Mouse (Mus musculus): ENCODE data around the gene Slc38a4. TPM values are rescaled to one million over a fixed set of nuclear protein-coding genes. Genes with fewer than 3 reads are reported as not detected.
A peak's percentile ranks its signal among the peaks of the same experiment; 100 is the strongest.

The Slc38a4 gene
- polyA plus RNA-seq, 1 experiment from 2014 or later, result 32.8 TPM

- WGBS, result 84% methylated on average over 3 of the region's 3 CpGs
- Histone ChIP-seq H3K27me3 (replicated peaks; ENCODE audit: control insufficient read depth, insufficient read depth, low read length) (no peaks in the 10 kb centered on the region), H3K4me2 (ENCODE audit: low read depth, low read length) (no peak overlapping the region), H3K4me3 (ENCODE audit: low read length) (no peak overlapping the region), H3K4me1 (ENCODE audit: control insufficient read depth, insufficient read depth, low read length) (no peaks in the 10 kb centered on the region; the same call in 1 of the 2 replicates), H3K9me3 (ENCODE audit: control insufficient read depth, low read length) (no peaks in the 10 kb centered on the region), H3K9ac (ENCODE audit: low read depth, low read length) (no peak overlapping the region), H3K36me3 (ENCODE audit: control insufficient read depth, insufficient read depth, low read length) (no peaks in the 10 kb centered on the region), H3K27ac (ENCODE audit: low read length) (no peak overlapping the region)
- ATAC-seq, result no peak
These were observed 46.5 kb downstream of the Slc38a4 start for GRCm38 (mm10) chr15:97009271-97009670.

GRCm38 (mm10) chr15:97005631-97006234, 50.0 kb downstream of the Slc38a4 start:
- Histone ChIP-seq H3K4me3 (ENCODE audit: low read length) (no peak overlapping the region), H3K9ac (ENCODE audit: low read depth, low read length) (no peak overlapping the region)

GRCm38 (mm10) chr15:97004525-97004867, 51.3 kb downstream of the Slc38a4 start:
- ATAC-seq, result no peak
- 70% methylated on average over 7 of the region's 7 CpGs for WGBS
- peaks cover 15% of the 10 kb centered on the region for H3K4me1 ChIP-seq (ENCODE audit: control insufficient read depth, insufficient read depth, low read length)
- no peak overlapping the region for H3K4me2 ChIP-seq (ENCODE audit: low read depth, low read length)
- H3K4me3 ChIP-seq (ENCODE audit: low read length), result no peak overlapping the region
- H3K36me3 ChIP-seq (ENCODE audit: control insufficient read depth, insufficient read depth, low read length), result no peaks in the 10 kb centered on the region
- H3K27me3 ChIP-seq (replicated peaks; ENCODE audit: control insufficient read depth, insufficient read depth, low read length), result no peaks in the 10 kb centered on the region
- H3K9me3 ChIP-seq (ENCODE audit: control insufficient read depth, low read length), result no peaks in the 10 kb centered on the region
- H3K27ac ChIP-seq (ENCODE audit: low read length), result peak overlapping the region; percentile 9; the same call in 1 of the 2 replicates
- H3K9ac ChIP-seq (ENCODE audit: low read depth, low read length), result no peak overlapping the region

More at GRCm38 (mm10) chr15:97005631-97006234, 50.0 kb downstream of the Slc38a4 start:
- Histone ChIP-seq H3K27me3 (replicated peaks; ENCODE audit: control insufficient read depth, insufficient read depth, low read length) (no peaks in the 10 kb centered on the region), H3K9me3 (ENCODE audit: control insufficient read depth, low read length) (no peaks in the 10 kb centered on the region), H3K36me3 (ENCODE audit: control insufficient read depth, insufficient read depth, low read length) (no peaks in the 10 kb centered on the region), H3K27ac (ENCODE audit: low read length) (no peak overlapping the region), H3K4me1 (ENCODE audit: control insufficient read depth, insufficient read depth, low read length) (peaks cover 9% of the 10 kb centered on the region), H3K4me2 (ENCODE audit: low read depth, low read length) (no peak overlapping the region)
- WGBS, result 85% methylated on average over 15 of the region's 15 CpGs
- ATAC-seq, result no peak

GRCm38 (mm10) chr15:97003851-97004524, 51.8 kb downstream of the Slc38a4 start:
- WGBS, result 45% methylated on average over 10 of the region's 10 CpGs

DNA sequence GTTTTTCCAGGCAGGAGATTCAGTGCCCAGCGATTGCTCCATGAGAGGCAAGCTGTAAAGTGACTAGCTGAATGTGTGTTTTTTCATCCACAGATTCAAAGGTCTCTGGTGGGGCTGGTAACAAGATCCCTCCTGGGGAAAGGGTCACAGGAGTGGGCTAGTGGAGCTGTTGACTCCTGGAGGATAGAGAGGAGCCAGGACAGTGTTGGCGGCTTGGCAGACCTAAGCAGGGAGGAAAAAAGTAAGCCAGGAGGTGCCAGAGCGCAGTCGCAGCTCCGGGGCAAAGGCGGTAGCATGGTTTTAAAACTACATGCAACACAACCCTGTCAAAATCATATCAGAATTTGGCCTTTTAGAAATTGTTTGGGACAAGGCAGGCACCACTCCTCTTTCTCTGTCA, 52.6 kb downstream of the Slc38a4 start:
- peaks cover 15% of the 10 kb centered on the region for H3K4me1 ChIP-seq (ENCODE audit: control insufficient read depth, insufficient read depth, low read length)
- H3K27ac ChIP-seq (ENCODE audit: low read length), result no peak overlapping the region
- 80% methylated on average over 6 of the region's 6 CpGs for WGBS
- H3K4me3 ChIP-seq (ENCODE audit: low read length), result peak overlapping the region; percentile 10; the same call in 1 of the 2 replicates
- no peaks in the 10 kb centered on the region for H3K27me3 ChIP-seq (replicated peaks; ENCODE audit: control insufficient read depth, insufficient read depth, low read length)
- no peaks in the 10 kb centered on the region for H3K36me3 ChIP-seq (ENCODE audit: control insufficient read depth, insufficient read depth, low read length)
- ATAC-seq, result no peak
- H3K9me3 ChIP-seq (ENCODE audit: control insufficient read depth, low read length), result no peaks in the 10 kb centered on the region
- H3K9ac ChIP-seq (ENCODE audit: low read depth, low read length), result no peak overlapping the region
- H3K4me2 ChIP-seq (ENCODE audit: low read depth, low read length), result no peak overlapping the region

More at GRCm38 (mm10) chr15:97003851-97004524, 51.8 kb downstream of the Slc38a4 start:
- Histone ChIP-seq H3K27me3 (replicated peaks; ENCODE audit: control insufficient read depth, insufficient read depth, low read length) (no peaks in the 10 kb centered on the region), H3K4me1 (ENCODE audit: control insufficient read depth, insufficient read depth, low read length) (peaks cover 15% of the 10 kb centered on the region), H3K27ac (ENCODE audit: low read length) (0 out of 2 replicates have a peak overlapping the region, but pooled peaks have one; percentile 9), H3K9me3 (ENCODE audit: control insufficient read depth, low read length) (no peaks in the 10 kb centered on the region), H3K9ac (ENCODE audit: low read depth, low read length) (no peak overlapping the region), H3K36me3 (ENCODE audit: control insufficient read depth, insufficient read depth, low read length) (no peaks in the 10 kb centered on the region), H3K4me2 (ENCODE audit: low read depth, low read length) (no peak overlapping the region), H3K4me3 (ENCODE audit: low read length) (no peak overlapping the region)
- peak; percentile 52; the same call in 1 of the 2 replicates for ATAC-seq

GRCm38 (mm10) chr15:97002752-97003151, 53.0 kb downstream of the Slc38a4 start:
- Histone ChIP-seq H3K27ac (ENCODE audit: low read length) (no peak overlapping the region), H3K9ac (ENCODE audit: low read depth, low read length) (no peak overlapping the region), H3K4me2 (ENCODE audit: low read depth, low read length) (no peak overlapping the region), H3K4me1 (ENCODE audit: control insufficient read depth, insufficient read depth, low read length) (peaks cover 15% of the 10 kb centered on the region), H3K9me3 (ENCODE audit: control insufficient read depth, low read length) (no peaks in the 10 kb centered on the region), H3K27me3 (replicated peaks; ENCODE audit: control insufficient read depth, insufficient read depth, low read length) (no peaks in the 10 kb centered on the region), H3K36me3 (ENCODE audit: control insufficient read depth, insufficient read depth, low read length) (no peaks in the 10 kb centered on the region), H3K4me3 (ENCODE audit: low read length) (peak overlapping the region; percentile 10; the same call in 1 of the 2 replicates)
- no peak for ATAC-seq
- 73% methylated on average over 12 of the region's 12 CpGs for WGBS

DNA sequence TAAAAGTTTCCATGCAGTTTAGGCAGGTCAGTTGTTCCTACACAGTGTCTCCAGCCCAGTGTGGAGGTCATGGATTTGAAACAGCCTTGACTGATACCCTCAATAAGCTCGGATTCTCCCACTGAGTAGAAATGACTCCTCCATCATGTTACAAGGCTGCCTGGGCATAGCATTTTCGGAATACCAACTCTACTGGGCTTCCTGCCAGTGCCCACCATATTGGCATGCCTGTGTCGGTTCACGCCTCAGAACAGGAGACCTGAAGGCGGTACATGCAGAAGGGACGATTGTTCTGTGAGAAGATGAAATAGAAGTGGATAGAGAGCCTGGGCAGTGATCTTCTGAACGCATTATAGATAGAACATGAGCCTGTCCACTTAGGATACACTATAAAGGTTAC, 53.9 kb downstream of the Slc38a4 start:
- Histone ChIP-seq H3K27ac (ENCODE audit: low read length) (no peak overlapping the region), H3K27me3 (replicated peaks; ENCODE audit: control insufficient read depth, insufficient read depth, low read length) (no peaks in the 10 kb centered on the region), H3K4me1 (ENCODE audit: control insufficient read depth, insufficient read depth, low read length) (peaks cover 15% of the 10 kb centered on the region), H3K4me3 (ENCODE audit: low read length) (no peak overlapping the region), H3K36me3 (ENCODE audit: control insufficient read depth, insufficient read depth, low read length) (no peaks in the 10 kb centered on the region), H3K9me3 (ENCODE audit: control insufficient read depth, low read length) (no peaks in the 10 kb centered on the region), H3K9ac (ENCODE audit: low read depth, low read length) (no peak overlapping the region), H3K4me2 (ENCODE audit: low read depth, low read length) (no peak overlapping the region)
- WGBS, result 85% methylated on average over 7 of the region's 7 CpGs
- ATAC-seq, result 0 out of 2 replicates have a peak, but pooled peaks have one; percentile 27

DNA sequence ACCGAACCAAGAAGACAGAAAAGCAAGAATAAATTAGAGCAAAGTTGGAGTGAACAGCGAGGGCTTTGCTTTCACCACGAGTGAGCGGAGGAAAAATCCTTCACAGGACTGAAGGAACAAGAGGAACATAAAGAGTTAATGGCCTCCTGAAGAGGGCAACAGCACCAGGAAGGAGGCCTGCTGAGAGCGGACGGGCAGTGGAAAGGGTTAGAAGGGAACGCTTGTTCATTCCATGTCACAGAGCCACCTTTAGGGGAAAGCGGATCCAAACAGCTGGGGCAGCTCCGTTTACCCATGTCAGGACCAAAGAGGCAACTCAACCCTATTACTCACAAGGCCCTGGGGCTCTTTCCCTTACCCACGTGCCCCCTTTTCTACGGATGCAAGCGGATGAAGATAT, 54.3 kb downstream of the Slc38a4 start:
- ATAC-seq, result 0 out of 2 replicates have a peak, but pooled peaks have one; percentile 3
- 59% methylated on average over 12 of the region's 12 CpGs for WGBS
- no peaks in the 10 kb centered on the region for H3K27me3 ChIP-seq (replicated peaks; ENCODE audit: control insufficient read depth, insufficient read depth, low read length)
- H3K4me3 ChIP-seq (ENCODE audit: low read length), result no peak overlapping the region
- peak overlapping the region; percentile 47 for H3K27ac ChIP-seq (ENCODE audit: low read length)
- H3K36me3 ChIP-seq (ENCODE audit: control insufficient read depth, insufficient read depth, low read length), result no peaks in the 10 kb centered on the region
- H3K4me1 ChIP-seq (ENCODE audit: control insufficient read depth, insufficient read depth, low read length), result peaks cover 15% of the 10 kb centered on the region
- no peak overlapping the region for H3K4me2 ChIP-seq (ENCODE audit: low read depth, low read length)
- no peaks in the 10 kb centered on the region for H3K9me3 ChIP-seq (ENCODE audit: control insufficient read depth, low read length)
- H3K9ac ChIP-seq (ENCODE audit: low read depth, low read length), result no peak overlapping the region

GRCm38 (mm10) chr15:97000319-97001251, 55.2 kb downstream of the Slc38a4 start:
- no peak overlapping the region for H3K9ac ChIP-seq (ENCODE audit: low read depth, low read length)
- peak overlapping the region; percentile 65 for H3K27ac ChIP-seq (ENCODE audit: low read length)
- H3K27me3 ChIP-seq (replicated peaks; ENCODE audit: control insufficient read depth, insufficient read depth, low read length), result no peaks in the 10 kb centered on the region
- H3K4me1 ChIP-seq (ENCODE audit: control insufficient read depth, insufficient read depth, low read length), result peaks cover 15% of the 10 kb centered on the region
- H3K4me2 ChIP-seq (ENCODE audit: low read depth, low read length), result peak overlapping the region; percentile 26; the same call in 1 of the 2 replicates
- 26% methylated on average over 17 of the region's 17 CpGs for WGBS
- no peaks in the 10 kb centered on the region for H3K9me3 ChIP-seq (ENCODE audit: control insufficient read depth, low read length)
- no peaks in the 10 kb centered on the region for H3K36me3 ChIP-seq (ENCODE audit: control insufficient read depth, insufficient read depth, low read length)
- H3K4me3 ChIP-seq (ENCODE audit: low read length), result no peak overlapping the region
- peak; percentile 58 for ATAC-seq
